Mouse (Mus musculus): Measurements from ENCODE around the gene Cirbp.

Gene Cirbp

DNA sequence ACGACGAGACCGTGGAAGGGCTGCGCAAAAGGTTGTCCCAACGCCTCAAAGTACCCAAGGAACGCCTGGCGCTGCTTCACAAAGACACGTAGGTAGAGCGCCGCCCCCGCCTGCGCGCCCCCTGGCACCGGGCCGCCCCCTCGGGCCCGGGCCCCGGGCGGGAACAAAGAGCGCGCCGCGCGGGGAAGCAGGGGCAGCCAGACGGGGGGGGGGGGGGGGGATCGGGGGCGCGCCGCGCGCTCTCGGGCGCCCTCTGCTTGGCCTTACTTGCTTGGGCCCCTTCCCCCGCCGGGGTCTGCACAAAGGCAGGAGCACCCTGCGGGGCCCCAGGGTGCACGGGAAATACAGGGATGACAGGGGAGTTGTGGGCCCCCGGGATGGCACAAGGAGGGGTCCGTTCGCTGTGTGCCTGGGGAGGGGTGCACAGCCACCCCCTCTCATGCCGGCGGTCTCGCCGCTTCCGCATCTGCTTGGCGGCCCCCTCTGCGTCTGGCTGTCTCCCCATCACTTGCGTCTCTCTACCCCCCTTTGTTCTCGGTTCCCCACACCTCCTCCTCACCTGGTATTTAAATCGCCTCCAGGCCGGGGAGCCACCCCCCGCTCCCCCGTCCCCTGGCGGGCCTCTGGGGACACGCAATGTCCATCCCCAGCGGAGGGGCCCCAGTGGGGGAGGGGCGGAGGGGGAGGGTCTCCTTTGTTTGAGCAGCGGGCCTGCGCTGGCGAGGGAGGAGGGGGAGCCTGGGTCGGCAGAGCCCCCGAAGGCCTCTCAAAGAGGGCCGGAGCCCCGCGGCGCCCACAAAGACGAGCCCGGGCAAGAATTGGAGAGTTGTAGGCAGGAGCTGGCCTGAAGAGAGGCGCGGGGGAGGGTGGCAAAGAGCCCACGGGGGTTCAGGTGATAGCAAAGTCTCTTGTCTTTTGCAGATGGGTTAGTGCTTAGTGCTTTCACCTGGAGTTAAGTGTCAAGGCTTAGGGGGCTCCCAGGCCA, 15.3 kb upstream of the Cirbp start:
- no peak for ATAC-seq (ENCODE audit: low TSS enrichment)

DNA sequence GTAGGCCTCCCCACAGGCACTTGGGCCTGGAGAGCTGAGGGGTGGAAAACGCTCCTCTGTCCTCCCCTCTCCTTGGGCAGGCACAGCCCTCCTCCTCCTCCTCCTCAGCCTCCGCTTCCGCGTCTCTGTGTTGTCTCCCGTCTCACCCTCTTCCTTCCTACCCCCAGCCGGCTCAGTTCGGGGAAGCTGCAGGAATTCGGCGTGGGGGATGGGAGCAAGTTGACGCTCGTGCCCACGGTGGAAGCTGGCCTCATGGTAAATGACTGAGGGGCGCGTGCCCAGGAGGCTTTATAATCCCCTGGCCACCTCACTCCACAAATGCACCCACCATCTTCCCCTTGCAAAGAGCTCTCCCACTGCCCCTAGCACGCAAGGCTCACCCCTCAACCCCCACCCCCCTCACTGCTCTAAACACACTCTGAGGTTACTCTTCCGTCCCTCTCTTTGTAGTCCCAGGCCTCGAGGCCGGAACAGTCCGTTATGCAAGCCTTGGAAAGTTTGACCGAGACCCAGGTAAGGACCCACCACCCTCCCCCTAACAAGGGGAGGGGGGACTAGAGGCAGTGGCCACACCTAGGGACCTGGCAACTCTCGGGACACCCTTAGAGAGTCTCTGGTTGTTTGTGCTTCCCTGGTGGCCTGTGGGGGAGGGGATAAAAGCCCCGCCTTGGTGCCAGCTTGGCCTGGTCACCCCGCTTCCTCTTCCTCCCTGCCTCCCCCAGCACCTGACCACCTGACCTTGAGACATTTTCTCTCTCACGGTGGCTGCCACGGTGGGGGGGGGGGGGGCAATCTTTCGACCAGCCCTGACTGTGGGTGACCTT, 14.4 kb upstream of the Cirbp start:
- ATAC-seq (ENCODE audit: low TSS enrichment), result no peak

- ATAC-seq (ENCODE audit: low TSS enrichment), result 0 out of 2 replicates have a peak, but pooled peaks have one; percentile 1
Measured at GRCm38 (mm10) chr10:80152071-80152872, 13.5 kb upstream of the Cirbp start.

DNA sequence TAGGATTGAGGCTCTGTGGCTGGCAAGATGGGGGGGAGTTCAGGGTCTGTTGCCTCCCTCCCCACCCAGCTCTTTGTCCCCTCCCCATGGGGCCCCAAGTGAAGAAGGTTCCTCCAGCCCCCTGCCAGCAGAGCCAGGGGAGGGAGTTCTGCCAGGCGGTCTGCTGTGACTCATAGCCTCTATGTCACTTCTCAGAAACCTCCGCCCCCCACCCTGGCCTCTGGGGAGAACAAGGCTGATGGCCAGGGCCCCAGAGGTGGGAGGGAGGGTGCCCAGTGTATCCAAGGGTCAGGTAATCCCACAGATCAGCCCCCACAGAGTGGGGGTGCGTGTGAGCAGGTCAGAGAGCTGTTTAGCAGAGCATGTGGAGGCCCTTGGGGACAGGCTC, 12.9 kb upstream of the Cirbp start:
- ATAC-seq (ENCODE audit: low TSS enrichment), result no peak

- no peak for ATAC-seq (ENCODE audit: low TSS enrichment)
Measured at GRCm38 (mm10) chr10:80153713-80154112, 12.1 kb upstream of the Cirbp start.

DNA sequence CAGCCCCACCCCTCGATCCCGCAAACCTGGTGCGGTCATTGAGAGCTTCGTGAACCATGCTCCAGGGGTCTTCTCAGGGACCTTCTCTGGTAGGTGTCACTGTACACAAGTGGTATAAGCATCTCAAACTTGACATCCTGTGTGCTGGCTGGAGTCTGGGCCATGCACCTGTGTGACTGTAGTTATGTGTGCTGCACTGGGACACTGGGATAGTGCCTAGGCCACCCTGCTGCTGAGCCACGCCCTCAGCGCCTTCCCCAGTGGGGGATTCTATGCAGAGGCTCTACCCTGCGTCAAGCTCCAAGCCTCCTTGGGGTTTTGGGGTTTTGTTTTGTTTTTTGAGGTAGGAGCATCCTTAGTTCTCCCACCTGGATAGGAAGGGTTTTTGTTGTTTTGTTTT, 11.4 kb upstream of the Cirbp start:
- no peak for ATAC-seq (ENCODE audit: low TSS enrichment)

- no peak for ATAC-seq (ENCODE audit: low TSS enrichment)
Measured at GRCm38 (mm10) chr10:80155277-80155676, 10.5 kb upstream of the Cirbp start.

DNA sequence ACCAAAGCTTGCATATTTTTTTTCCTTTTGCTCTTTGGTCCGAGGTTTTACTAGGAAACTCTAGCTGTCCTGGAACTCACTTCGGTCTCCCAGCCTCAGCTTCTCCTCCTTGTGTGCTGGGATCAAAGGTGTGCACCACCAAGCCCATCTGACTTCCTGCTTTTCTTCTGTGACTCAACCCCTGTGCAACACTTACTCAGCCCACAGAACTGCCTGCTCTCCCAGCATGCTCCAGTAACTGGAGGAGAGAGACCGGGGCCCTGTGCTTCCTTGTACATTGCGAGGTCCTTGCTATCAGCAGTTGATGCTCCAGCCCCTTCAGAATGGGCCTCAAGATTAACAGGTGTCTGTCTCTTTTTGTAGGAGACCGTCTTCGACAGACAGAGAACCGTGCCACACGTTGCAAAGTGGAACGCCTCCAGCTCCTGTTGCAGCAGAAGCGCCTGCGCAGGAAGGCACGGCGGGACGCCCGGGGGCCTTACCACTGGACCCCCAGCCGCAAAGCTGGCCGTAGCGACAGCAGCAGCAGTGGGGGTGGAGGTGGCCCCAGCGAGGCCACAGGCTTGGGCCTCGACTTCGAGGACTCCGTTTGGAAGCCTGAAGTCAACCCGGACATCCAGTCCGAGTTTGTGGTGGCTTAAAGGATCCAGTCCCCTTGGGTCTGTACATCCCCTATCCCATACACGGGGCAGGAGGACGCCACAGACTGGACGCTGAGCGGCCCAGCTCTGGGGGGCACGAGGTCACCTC, 9.6 kb upstream of the Cirbp start:
- no peak for ATAC-seq (ENCODE audit: low TSS enrichment)

- ATAC-seq (ENCODE audit: low TSS enrichment), result no peak
Measured at GRCm38 (mm10) chr10:80156752-80157053, 9.1 kb upstream of the Cirbp start.

DNA sequence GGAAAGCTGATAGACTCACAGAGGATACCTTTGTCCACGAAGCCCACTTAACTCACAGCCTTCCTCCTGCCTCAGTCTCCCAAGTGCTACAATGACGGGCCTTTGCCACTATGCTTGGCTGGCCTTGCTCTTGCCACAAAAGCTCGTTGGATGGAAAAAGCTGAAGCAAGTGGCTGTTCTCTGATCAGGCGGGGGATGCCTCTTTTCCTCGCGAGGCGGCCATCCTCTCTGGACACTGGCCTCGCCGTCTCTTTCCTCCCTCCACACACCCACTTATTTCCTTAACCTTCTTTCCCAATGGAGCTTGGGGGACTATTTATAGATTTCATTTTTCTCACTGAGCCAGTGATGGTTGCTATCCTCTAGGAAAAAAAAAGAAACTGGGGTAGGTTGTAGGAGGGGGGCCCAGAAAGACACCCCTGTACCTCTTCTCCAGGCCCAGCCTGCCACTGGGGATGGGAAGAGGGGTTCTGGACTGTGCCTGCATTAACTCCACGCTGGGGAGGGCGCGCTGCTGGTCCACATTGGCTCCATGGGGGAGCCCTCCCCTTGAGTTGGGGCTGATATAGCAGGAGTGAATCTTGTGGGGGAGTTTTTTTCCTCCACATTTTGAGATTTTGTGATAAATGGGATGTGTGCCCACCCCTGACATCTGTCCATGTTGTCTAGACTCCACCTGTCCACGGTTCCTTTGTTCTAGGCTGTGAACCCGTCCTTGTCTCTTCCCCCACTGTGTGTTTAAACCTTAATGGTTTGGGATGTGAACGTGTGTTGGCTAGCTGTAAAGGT, 8.4 kb upstream of the Cirbp start:
- ATAC-seq (ENCODE audit: low TSS enrichment), result 0 out of 2 replicates have a peak, but pooled peaks have one; percentile 0

DNA sequence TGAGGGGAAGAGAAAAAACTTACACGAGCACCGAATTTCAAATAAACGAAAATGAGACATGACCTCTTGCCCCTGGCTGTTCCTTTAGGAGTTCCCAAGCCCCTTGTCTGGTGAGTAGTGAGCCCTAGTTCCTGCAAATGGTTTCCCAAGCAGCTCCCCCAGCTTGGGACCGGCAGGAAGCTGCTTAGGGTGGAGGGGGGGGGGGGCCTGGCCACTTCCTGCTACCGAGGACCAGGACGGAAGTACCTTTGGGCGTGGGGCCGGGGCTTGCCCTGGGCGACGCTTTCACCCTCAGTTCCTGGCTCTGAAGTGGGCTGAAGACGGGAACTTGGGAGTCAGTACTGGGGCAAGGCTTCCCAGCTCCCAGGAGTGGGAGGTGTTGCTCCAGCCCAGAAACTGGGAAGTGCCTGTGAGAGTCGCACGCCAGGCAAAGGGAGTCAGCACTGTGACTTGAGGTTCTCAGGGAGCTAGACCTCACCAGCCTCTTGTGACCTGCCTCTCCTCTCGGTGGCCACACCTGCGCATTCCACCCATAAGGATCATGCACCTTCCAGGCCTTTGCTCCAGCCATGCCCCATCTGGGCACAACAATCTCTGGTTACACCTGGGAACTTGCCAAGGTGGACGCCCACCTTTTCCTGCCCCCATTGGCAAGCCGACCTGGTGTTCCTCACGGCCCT, 7.3 kb upstream of the Cirbp start:
- ATAC-seq (ENCODE audit: low TSS enrichment), result no peak

- ATAC-seq (ENCODE audit: low TSS enrichment), result no peak
Measured at GRCm38 (mm10) chr10:80159021-80159560, 6.7 kb upstream of the Cirbp start.

DNA sequence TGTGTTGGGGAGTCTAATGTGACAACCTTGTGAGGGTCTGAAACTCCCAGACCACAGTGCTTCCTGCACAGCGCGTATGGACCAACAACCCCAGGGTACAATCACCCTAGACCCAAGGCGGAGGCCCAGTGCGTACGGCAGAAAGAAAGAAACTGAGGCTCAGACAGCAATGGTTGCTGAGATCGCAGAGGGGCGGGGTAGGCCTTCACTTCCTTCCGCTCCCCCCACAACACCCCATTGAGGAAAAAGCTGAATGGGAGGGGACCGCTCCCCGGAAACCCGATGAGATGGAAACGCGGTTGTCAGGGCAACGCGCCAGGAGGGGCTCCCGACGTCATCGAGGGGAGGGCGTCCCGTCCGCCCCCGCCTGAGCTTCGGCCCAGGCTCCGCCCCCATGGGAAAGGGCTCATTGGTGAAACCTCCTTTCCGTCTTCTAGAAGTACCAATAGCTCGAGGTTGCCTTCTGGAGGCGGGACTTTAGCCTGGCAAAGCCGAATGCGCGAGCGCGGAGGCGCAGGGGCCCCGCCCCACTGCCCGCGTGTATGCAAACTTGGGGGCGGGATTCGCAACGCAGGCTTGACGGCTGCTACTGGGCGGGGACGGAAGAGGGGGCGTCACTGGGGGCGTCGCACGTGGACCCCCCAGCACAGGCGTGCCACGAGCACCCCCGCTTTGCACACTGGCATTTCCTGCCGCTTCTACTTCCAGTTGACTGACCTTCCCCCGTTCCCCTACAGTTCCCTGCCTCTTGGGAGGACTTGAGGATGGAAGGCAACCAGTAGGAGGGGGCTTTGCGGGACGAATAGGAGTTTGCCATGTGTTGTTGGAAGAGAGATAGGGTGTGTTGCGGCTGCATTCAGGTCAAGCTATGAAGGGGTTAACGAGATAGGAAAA, 6.0 kb upstream of the Cirbp start:
- peak; percentile 72 for ATAC-seq (ENCODE audit: low TSS enrichment)

GRCm38 (mm10) chr10:80160455-80161371, 5.1 kb upstream of the Cirbp start:
- no peak for ATAC-seq (ENCODE audit: low TSS enrichment)

DNA sequence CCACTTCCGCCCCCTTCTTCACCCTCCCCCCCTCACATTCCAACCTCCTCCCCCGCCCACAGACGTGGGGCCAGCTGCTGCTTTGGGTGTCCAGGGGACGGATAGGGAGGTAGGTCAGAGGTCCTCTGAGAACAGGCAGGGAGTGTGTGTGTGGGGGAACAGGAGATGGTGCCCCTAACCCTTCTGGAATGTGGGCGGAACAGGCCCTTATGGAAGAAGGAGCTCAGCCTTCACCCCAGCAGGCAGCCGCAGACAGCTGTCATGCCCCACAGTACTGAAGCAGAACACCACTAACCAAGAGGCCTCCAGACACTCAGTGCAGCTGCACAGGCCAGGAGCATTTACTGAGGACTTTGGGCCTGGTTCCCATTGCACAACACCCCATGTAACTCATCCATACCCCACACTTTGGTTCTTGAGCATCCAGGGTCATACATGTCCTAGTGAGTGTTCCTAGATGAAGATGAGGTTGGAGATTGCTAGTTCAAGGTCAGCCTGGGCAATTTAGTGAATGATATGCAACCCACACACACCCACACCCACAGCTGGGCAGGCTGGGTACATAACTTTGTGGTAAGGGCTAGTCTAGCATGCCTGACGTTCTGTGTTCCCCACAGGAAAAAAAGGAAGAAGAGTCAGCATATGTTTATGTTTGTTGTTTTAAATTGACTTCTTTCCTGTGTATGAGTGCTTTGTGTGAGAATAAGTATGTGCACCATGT, 4.1 kb upstream of the Cirbp start:
- ATAC-seq (ENCODE audit: low TSS enrichment), result no peak

DNA sequence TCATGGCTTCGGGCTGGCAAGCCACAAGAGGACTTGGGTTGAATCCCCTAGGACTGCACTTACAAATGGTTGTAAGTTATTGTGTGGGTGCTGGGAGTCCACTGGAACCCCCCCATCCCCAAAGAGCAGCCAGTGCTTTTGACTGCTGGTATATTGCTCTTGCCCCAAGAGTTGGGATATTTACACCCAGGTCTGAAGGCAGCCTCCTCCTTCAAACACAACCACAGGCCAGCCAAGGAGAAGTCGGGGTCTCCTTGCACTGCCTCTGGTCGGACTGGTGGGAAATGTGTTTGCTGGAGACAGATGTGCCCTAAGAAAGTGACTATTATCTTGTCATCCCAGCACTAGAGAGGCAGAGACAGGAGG, 3.6 kb upstream of the Cirbp start:
- no peak for ATAC-seq (ENCODE audit: low TSS enrichment)
